Mouse (Mus musculus) v-Abl transformed pro-B cells (cell line): Measurements from ENCODE around the gene Lrrc3c.
"Not testable (repeated sequence)": the region's sequence is repeated elsewhere in the genome, so short reads cannot be mapped to it uniquely, and the experiment has no call there.

Experiments used
- in situ Hi-C, 2 experiments: fragments of 400-800 bp; cut with MboI; formaldehyde crosslinking; loops; one replicate each; pipeline ENCODE4 v1.15.1; 2025; ENCODE audit not compliant: unreplicated experiment in 2 of 2

Gene Lrrc3c

DNA sequence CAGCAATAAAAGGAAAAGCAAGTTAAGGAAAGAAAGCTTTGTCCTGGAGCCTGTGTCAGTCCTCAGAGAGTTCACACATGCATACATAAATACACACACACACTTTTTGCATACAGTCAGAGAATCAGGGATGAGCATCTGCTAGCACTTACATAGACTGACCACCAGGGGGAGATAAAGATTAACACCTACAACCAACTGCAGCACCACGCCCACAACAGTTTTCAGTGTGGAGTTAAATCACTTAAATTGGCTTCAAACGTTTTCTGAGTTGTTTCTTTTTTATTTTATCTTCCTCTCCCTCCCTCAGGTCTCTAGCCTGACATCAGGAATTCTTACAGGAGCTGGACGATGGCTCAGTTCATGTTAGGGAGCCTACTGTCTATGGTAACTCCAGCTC, 8.7 kb downstream of the Lrrc3c start:
- in situ Hi-C loops: loop anchor here in 1 of 2 experiments (10.0 kb wide), 1 partner anchor 68 kb away; no protein-coding TSS in a partner anchor

DNA sequence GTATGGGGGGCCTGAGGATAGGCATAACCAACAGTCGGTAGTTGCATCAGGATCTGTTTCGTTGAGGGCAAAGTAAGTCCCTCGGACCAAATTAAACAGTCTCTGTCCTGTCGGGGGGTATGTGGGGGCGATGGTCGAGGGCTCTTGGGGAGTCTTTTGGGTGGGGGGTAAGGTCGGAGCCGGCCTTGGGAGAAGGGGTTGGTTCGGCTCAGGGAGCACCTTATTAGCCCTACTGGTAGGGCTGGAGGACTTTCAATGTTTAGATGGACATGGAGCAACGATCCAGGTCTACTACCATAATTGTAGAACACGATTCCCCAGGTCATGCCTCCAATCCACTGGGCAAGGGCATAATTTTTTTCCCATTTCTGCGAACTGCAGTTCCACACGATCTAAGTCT, 22.7 kb downstream of the Lrrc3c start:
- in situ Hi-C loops: no loop called here

DNA sequence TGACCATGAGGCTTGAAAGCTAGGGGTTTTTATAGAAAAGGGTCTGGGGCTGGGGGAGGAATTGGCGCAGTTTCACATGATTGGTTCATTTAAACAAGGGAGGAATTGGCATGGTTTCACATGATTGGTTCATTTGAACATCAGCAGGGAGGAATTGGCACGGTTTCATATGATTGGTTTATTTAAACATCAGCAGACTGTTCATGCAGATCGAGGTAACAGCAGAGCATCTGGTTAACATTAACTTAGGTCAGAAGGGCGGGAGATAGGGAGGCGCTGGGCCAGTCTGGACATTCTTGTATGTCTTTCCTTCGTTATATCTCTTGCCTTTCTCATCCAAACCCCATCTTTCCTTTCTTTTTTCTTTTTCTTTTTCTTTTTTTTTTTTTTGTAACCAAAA, 25.9 kb downstream of the Lrrc3c start:
- in situ Hi-C loops: not testable (repeated sequence)

DNA sequence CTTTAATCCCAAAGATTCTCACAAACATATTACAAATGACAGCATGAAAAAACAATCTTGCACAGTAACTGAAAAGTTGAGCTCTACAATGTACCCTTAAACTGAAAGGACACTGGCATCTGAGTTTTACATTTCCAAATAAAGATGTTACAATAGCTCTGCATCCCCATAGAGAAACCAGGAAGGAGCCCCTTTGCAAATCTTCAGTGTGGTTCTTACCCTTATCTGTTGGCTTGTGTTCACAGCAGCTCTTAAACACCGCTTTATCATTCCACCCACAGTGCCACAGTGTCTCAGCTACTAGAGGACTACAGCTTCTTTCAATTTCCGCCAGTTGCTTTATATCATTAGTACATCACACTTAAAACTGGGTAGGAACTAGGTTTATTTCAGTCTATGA, 26.3 kb downstream of the Lrrc3c start:
- in situ Hi-C loops: not testable (repeated sequence)

DNA sequence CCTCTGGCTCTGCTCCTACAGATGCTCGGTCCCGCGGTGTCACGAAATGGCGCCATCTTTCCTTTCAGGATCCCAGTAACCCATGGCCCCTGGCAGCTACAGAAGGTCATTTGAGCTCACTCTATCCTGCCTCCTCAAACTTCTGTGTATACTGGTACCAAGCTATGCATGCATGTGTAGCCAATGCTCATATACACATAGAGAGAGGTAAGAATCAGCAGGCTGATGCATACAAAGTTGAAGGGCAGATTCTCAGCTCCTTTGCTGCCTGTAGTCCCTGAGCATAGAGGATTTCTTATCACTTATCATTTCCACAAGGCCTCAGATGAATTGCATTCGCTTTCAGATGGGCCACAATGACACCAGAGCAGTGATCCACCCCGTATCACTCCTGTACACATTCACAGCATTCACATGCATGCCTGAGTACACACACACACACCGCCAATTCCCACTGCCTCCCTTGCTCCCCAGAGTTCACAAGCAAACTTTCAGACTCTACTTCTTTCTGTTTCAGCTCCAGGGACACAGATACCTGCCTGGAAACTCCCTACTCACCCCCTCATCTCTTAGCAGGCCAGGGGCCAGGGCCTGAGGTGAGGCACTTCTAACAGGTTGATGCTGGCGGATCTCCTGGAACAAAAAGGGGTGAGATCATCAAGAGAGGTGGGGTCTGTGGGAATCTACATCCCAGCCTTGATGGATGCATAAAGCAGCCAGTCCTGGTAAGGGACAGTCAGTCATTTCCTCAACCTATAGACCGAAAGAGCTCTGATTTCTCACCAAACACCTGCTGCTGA, 27.7 kb downstream of the Lrrc3c start, which contains the start of the genes Gm12355 and Gsdma3:
Gene Gm12355 (minus strand): TSS at position 51 of the 800 bp plus-strand sequence.
Gene Gsdma3 (plus strand): TSS at position 750 of the 800 bp plus-strand sequence.
- in situ Hi-C loops: loop anchor here (25.0 kb wide), 2 partner anchors 689 to 714 kb away; no protein-coding TSS in a partner anchor

DNA sequence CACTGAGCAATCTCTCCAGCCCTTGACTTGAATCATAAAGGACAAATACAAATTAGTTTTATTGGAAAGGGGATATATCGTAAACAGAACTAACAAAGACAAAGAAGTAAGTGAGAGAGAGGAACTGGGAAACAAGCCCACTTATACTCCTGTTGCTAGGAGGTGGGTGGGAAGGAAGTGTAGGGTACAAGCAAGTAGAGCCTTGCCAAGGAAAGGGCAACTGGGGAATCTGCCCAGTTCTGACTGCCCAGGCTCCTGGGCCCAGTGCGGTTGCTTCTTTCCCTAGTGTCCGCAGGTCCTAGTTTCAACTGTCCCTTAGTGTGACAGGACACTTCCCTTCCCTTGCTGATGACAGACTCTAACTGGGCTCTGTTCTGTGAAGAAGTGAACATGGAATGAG, 30.6 kb downstream of the Lrrc3c start:
- in situ Hi-C loops: loop anchor here (25.0 kb wide), 2 partner anchors 691 to 716 kb away; no protein-coding TSS in a partner anchor

DNA sequence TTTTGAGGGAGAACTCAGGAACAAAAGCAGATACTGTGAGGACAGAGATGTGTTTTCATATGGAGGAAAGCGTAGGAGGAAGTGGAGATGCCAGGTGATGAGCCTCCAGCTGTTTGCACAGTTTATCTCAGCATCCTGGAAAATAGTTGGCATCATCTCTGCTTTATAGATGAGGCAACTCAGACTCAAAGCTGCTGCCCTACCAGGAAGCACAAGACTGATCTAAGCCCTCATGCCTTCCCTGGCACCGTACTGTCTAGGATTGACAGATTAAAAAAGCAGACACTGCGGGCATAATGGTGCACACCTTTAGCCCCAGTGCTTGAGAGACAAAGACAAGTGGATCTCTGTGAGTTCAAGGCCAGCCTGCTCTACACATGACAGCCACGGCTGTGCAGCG, 32.6 kb downstream of the Lrrc3c start:
- in situ Hi-C loops: loop anchor here (5.0 to 25.0 kb wide), 4 partner anchors 363 to 718 kb away; no protein-coding TSS in a partner anchor

DNA sequence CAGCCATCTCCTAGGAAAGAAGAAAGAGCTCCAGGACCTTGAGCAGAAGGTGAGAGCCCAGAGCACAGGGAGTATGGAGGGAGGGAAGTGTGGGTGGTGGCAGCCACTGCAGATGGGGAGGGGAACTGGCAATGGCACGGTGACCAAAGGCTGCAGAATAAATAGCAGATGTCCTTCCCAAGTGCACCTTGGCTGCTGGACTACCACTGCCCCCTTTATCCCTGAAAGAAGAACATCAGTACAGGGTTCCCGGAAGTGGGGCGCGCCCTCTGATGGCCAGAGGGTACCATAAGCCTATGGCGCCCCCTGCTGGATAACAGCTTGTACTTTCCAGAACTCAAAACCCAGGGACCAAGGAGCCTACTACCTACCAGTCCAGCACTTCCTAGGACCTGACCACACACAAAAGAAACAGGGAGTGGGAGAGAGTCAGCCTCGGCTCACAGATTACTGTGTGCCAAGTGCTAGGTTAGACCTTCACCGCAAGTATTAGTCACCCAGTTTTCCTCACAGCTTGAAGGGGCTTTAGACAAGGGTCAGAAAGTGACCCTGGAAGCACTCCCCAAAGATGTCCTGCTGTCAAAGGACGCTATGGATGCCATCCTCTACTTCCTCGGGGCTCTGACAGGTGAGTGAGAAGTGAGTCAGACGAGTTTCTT, 37.4 kb downstream of the Lrrc3c start:
- in situ Hi-C loops: loop anchor here (10.0 to 25.0 kb wide), 3 partner anchors 371 to 723 kb away; no protein-coding TSS in a partner anchor

DNA sequence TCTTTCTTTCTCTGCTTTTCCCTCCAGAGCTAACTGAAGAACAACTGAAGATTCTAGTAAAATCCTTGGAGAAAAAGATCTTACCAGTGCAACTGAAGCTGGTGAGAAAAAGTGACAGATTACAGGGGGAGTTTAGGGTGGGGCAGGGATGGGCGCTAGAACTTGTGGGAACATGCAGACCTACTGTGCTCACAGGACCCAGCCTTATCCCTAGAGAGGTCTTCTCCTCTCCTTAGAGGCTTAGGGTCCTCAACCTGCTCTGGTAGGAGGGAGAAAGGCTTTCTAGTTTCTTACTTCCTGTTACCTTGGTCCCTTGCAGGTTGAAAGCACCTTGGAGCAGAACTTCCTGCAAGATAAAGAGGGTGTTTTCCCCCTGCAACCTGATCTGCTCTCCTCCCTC, 39.4 kb downstream of the Lrrc3c start:
- in situ Hi-C loops: loop anchor here (10.0 to 25.0 kb wide), 3 partner anchors 373 to 725 kb away; no protein-coding TSS in a partner anchor

DNA sequence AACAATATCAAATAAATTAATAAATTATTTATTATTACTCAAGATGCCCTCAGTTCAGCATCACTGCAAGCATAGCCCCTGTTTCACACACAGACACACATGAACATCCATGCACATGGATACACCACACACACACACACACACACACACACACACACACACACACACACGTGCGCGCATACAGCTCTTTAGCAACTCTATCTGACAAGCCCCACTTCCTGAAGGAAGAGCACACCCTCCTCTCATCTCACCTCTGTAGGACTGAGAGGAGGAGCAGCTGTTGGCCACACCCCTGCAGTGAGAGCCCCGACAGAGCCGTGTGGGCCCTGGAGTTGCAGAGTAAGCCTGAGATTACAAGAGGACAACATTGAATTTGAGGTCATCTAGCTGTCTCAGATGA, 42.0 kb downstream of the Lrrc3c start:
- in situ Hi-C loops: loop anchor here (25.0 kb wide), 2 partner anchors 703 to 728 kb away; no protein-coding TSS in a partner anchor

DNA sequence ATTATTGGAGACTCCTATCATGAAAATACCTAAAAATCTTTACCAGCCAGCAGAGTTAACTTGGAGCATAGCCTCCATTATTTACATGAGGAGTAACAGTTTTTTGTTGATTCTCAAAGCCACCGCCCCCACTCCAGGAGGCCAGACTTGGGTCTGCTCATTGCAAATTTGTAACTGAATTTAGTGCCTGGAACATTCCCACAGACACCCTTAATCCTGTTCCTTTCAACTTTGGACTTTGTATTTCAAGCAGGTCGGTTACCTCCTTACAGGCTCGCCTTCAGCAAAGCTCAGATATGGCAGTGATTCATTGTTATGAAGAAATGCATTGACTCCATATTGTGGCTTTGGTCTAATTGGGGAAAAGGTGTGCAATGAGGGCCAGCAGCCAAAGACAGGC, 46.7 kb downstream of the Lrrc3c start:
- in situ Hi-C loops: loop anchor here (25.0 kb wide), 2 partner anchors 707 to 732 kb away; no protein-coding TSS in a partner anchor

DNA sequence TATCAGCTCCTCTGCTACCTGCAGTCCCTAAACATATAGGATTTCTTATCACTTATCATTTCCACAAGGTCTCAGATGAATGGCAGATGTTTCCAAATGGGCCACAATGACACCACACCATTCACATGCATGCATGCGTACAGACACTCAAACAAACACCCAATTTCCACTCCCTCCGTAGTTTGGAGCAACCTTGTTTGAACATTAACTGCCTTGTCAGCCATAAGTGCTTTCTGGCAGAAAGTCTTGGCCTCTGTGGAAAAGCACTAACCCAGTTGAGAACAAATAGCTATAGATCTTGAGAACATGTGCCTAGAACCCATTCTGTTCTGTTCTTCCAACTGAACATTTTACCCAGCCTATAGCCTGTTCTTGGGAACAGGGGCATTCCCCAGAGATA, 47.9 kb downstream of the Lrrc3c start:
- in situ Hi-C loops: loop anchor here (25.0 kb wide), 2 partner anchors 709 to 734 kb away; no protein-coding TSS in a partner anchor

DNA sequence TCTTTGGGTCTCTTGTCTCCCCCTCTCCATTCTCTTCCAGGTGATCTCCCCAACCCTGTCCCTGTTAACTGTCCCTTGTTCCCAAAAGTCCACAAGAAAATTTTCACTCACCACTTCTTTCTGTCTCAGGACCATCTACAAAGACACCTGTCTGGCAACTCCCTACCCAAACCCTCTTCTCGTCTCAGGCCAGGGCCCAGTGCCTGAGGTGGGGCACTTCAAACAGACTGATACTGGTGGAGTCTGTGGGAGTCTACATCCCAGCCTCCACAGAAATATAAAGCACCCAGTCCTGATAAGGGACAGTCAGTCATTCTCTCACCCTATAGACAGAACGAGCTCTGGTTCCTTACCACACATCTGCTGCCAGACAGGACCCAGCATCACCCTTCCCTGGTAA, 48.4 kb downstream of the Lrrc3c start, which contains the start of gene Gsdma2:
Gene Gsdma2 (plus strand): TSS at position 301 of the 400 bp plus-strand sequence.
- in situ Hi-C loops: loop anchor here (25.0 kb wide), 2 partner anchors 709 to 734 kb away; no protein-coding TSS in a partner anchor
